Mouse (Mus musculus) effector memory CD4-positive, alpha-beta T cell, adult 7 months (primary cell): ENCODE data around the gene Gm4881. TPM values are rescaled to one million over a fixed set of nuclear protein-coding genes. Genes with fewer than 3 reads are reported as not detected.

Experiments
- polyA plus RNA-seq: library from polyadenylated mRNA; unstranded; fragments of 100-300 nt; shearing (Covaris generic); gene quantifications from one replicate; pipeline ENCODE4 v1.2.1, GENCODE M21; 2017

Gene Gm4881
- not detected for polyA plus RNA-seq

DNA sequence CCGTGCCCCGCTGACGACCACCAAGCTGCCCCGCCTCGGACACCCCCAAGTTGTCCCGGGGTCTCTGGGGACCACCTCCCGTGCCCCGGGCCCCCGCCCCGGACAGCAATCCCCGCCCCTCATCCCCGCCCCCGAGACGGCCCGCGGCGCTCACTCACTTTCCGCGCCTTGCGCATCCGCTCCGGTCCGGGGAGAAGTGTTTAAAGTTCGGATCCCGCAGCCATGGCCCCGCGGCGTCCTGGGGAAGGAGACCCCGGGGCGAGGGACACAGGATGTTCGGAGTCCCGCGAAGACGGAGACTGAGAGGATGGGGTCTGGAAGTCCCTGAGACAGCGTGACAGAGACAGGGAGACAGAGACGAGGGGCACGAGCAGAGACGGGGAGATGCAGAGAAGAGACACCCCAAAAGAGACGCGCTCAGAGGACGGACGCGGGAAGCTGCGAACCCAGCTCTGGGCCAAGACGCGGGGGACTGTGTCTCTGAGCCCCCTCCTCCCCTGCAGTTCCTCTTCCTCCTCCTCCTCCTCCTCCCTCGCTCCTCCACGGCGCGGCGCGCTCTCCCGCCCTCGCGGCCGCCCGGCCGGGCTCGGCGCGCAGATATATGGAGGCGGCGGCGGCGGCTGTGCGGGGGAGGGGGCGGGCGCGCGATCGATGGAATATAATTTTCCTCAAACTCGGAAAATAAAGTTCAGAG, at the start of gene Gm4881:
Gene Gm4881, minus strand, starts transcription at position 238 of the 694 bp plus-strand sequence.

DNA sequence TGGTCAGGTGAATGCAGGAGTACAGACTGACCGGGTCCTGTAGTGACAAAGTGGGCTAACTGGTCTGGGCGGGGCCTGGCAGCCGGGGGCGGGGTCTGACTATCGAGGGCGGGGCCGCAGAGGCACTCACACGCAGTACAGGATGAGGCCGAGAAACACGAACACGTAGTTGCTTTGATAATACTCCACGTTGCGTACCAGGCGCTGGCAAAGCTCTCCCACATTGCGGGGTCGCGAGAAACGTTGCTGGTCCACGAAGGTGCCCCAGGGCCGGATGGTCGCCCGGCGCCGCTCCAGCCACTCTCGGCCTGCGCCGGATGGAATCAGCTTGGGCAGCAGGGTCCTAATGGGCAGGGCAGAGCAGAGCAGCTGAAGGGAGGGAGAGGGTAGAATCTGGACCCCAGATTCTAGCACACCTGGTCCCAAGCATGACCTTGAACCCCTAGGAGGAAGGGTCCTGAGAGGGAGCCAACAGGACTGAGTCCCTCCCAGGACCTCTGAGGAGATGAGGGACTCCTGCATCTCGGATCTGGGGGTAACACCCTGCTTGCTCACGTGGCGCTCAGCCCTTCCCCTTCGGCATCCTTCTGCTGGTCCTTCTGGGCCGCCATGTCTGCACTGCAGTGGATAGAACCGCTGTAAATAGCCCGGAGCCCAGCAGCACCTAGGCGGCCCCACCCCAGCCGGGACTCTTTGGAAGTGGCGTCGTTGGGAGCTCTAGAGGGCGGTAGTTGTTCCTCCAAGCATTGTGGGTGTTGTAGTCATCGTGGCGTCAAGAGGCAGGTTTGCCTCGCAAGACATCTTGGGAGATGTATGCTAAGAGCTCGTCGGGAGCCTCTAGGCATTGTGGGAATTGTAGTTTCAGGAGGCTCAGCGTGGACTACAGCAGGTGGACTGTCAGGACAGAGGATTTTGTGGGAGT, 27.9 kb upstream of the Gm4881 start, which contains the start of gene Rabac1:
Gene Rabac1, minus strand, starts transcription at position 783 of the 922 bp plus-strand sequence.

GRCm38 (mm10) chr7:24902630-24903443, 41.5 kb downstream of the Gm4881 start, which contains the start of gene Arhgef1:
Gene Arhgef1, plus strand, starts transcription at chr7:24902912.

GRCm38 (mm10) chr7:24897224-24897623, 47.1 kb downstream of the Gm4881 start, which contains the start of gene Cd79a:
Gene Cd79a, plus strand, starts transcription at chr7:24897381.

GRCm38 (mm10) chr7:24883896-24884692, 60.2 kb downstream of the Gm4881 start, which contains the start of gene Rps19:
Gene Rps19, plus strand, starts transcription at chr7:24884371.

Other genes with a start within 250 kb of the Gm4881 start
- not detected for gene BC049730, start 235.3 kb downstream of the Gm4881 start, polyA plus RNA-seq
- not detected for gene Gm4763, start 217.6 kb downstream of the Gm4881 start, polyA plus RNA-seq
- not detected for gene Cd177, start 184.2 kb downstream of the Gm4881 start, polyA plus RNA-seq
- not detected for gene Ceacam10, start 167.3 kb downstream of the Gm4881 start, polyA plus RNA-seq
- 29.3 TPM for gene Gm9844, start 82.3 kb downstream of the Gm4881 start, polyA plus RNA-seq
- gene Lypd4, start 74.6 kb downstream of the Gm4881 start, polyA plus RNA-seq: not detected
- not detected for gene Dmrtc2, start 74.4 kb downstream of the Gm4881 start, polyA plus RNA-seq
- gene Rps19, start 60.1 kb downstream of the Gm4881 start, polyA plus RNA-seq: 5,321 TPM
- 0.35 TPM for gene Cd79a, start 47.1 kb downstream of the Gm4881 start, polyA plus RNA-seq
- gene Arhgef1, start 41.6 kb downstream of the Gm4881 start, polyA plus RNA-seq: 1,020 TPM
- gene Rabac1, start 28.3 kb upstream of the Gm4881 start, polyA plus RNA-seq: 852 TPM
- gene Atp1a3, start 61.5 kb upstream of the Gm4881 start, polyA plus RNA-seq: 5.0 TPM
- 1.6 TPM for gene Grik5, start 127.9 kb upstream of the Gm4881 start, polyA plus RNA-seq
- 35.2 TPM for gene Zfp574, start 128.1 kb upstream of the Gm4881 start, polyA plus RNA-seq
- 51.5 TPM for gene Pou2f2, start 235.2 kb upstream of the Gm4881 start, polyA plus RNA-seq